Mouse (Mus musculus) neural tube, embryonic 15.5 days (tissue): ENCODE measurements around the gene Ttc7b. TPM values are rescaled to one million over a fixed set of nuclear protein-coding genes. Genes with fewer than 3 reads are reported as not detected.
A peak's percentile ranks its signal among the peaks of the same experiment; 100 is the strongest.

ENCODE experiments used
- ATAC-seq: fragments of 200-750 bp; cut with Nextera tagmentation; 2 replicates; pipeline ENCODE4 v1.8.0; 2017; ENCODE audit warnings: mild to moderate bottlenecking, moderate TSS enrichment, moderate library complexity; ENCODE audit not compliant: low FRiP score
- H3K27ac ChIP-seq: fragments of 300-500 bp; sonication (generic); replicated peaks from 2 replicates; pipeline ENCODE4 v1.5.1; 2015; ENCODE audit warnings: mild to moderate bottlenecking, inconsistent platforms
- H3K27me3 ChIP-seq: fragments of 300-500 bp; sonication (generic); replicated peaks from 2 replicates; pipeline ENCODE4 v1.6.1; 2015; ENCODE audit warnings: inconsistent platforms
- H3K36me3 ChIP-seq: fragments of 300-500 bp; sonication (generic); 2 replicates; pipeline ENCODE4 v1.6.1; 2015; ENCODE audit warnings: inconsistent platforms
- H3K4me1 ChIP-seq: fragments of 300-500 bp; sonication (generic); 2 replicates; pipeline ENCODE4 v1.6.1; 2015; ENCODE audit warnings: inconsistent platforms
- H3K4me2 ChIP-seq: fragments of 300-500 bp; sonication (generic); 2 replicates; pipeline ENCODE4 v1.6.1; 2015; ENCODE audit warnings: inconsistent platforms, mild to moderate bottlenecking, moderate library complexity
- H3K4me3 ChIP-seq: fragments of 300-500 bp; sonication (generic); replicated peaks from 2 replicates; pipeline ENCODE4 v1.5.1; 2015; ENCODE audit warnings: mild to moderate bottlenecking, inconsistent platforms
- H3K9ac ChIP-seq: fragments of 300-500 bp; sonication (generic); replicated peaks from 2 replicates; pipeline ENCODE4 v1.6.1; 2015; ENCODE audit warnings: mild to moderate bottlenecking, inconsistent platforms
- H3K9me3 ChIP-seq: fragments of 300-500 bp; sonication (generic); replicated peaks from 2 replicates; pipeline ENCODE4 v1.6.1; 2016; ENCODE audit warnings: inconsistent platforms
- WGBS: fragments of 180-500 bp; shearing (Covaris S2); methylation state at CpG from one replicate; pipeline ENCODE4 v1.1.7; 2015; ENCODE audit warnings: mixed read lengths; 5-methylcytosine and 5-hydroxymethylcytosine counted together
- polyA plus RNA-seq: library from polyadenylated mRNA; unstranded; fragments of >200 nt; fragmentation: Nextera tagmentation; extraction: Ambion mirVana; gene quantifications from 2 replicates; pipeline ENCODE4 v1.2.1, GENCODE M21; 2015

Gene Ttc7b
- polyA plus RNA-seq, 1 experiment from 2014 or later, result 10.2 TPM

DNA sequence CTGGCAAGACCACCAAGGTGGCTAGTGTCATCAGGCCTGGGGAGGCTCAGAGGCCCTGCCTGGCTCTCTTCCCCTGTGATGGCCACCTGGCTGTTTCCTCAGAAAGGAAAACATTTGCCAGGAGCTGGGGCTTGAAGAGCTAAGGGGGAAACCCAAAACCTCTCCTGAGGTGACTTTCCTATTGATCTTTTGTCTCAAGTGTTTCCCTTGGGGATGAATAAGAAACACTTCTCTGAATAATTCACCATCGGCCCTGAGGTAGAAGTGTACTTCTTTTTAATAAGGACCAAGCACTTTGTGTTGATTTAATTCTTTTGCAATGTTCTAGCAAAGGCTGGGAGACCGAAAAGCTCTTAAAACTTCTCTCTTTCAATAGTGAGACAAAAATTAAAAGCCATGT lies 197.0 kb downstream of the Ttc7b start:
- no peak overlapping the region for H3K9ac ChIP-seq
- H3K27me3 ChIP-seq, result no peaks in the 10 kb centered on the region
- H3K9me3 ChIP-seq, result no peaks in the 10 kb centered on the region
- no peak overlapping the region for H3K4me2 ChIP-seq
- peaks cover 9% of the 10 kb centered on the region for H3K4me1 ChIP-seq
- H3K27ac ChIP-seq, result no peak overlapping the region
- no peak overlapping the region for H3K4me3 ChIP-seq
- peaks cover 35% of the 10 kb centered on the region for H3K36me3 ChIP-seq
- ATAC-seq, result no peak
- WGBS, result 72% methylated on average over 2 of the region's 2 CpGs

- WGBS, result 88% methylated on average over 2 of the region's 2 CpGs
- no peak overlapping the region for H3K27ac ChIP-seq
These were observed 198.4 kb downstream of the Ttc7b start for GRCm38 (mm10) chr12:100322225-100322624.

DNA sequence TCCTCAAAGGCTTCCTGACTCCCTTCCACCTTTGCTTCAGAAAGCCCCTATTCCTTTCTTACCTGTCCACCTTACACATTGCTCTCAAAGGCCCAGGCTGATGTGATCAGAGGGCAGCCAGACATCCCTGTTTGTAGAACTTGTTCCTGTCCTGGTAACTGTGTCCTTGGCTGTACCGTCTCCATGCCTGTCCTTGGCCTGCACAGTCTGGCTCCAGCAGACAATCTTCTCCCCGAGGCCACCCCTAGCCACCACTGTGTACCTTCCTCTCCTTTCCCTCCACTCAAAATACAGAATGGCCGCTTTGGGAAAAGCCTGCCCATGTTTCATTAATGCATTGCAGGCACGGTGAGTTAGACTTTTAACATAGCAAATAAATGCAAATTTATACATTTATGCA lies 199.1 kb downstream of the Ttc7b start:
- H3K4me1 ChIP-seq, result peaks cover 15% of the 10 kb centered on the region
- peaks cover 35% of the 10 kb centered on the region for H3K36me3 ChIP-seq
- 53% methylated on average over 4 of the region's 4 CpGs for WGBS
- no peak overlapping the region for H3K4me3 ChIP-seq
- no peak overlapping the region for H3K27ac ChIP-seq
- no peak for ATAC-seq
- no peaks in the 10 kb centered on the region for H3K9me3 ChIP-seq
- H3K9ac ChIP-seq, result no peak overlapping the region
- H3K4me2 ChIP-seq, result no peak overlapping the region
- H3K27me3 ChIP-seq, result no peaks in the 10 kb centered on the region

More at GRCm38 (mm10) chr12:100322225-100322624, 198.4 kb downstream of the Ttc7b start:
- Histone ChIP-seq H3K4me1 (peaks cover 14% of the 10 kb centered on the region), H3K9me3 (no peaks in the 10 kb centered on the region), H3K4me3 (no peak overlapping the region), H3K4me2 (no peak overlapping the region), H3K27me3 (no peaks in the 10 kb centered on the region), H3K36me3 (peaks cover 35% of the 10 kb centered on the region), H3K9ac (no peak overlapping the region)
- no peak for ATAC-seq

DNA sequence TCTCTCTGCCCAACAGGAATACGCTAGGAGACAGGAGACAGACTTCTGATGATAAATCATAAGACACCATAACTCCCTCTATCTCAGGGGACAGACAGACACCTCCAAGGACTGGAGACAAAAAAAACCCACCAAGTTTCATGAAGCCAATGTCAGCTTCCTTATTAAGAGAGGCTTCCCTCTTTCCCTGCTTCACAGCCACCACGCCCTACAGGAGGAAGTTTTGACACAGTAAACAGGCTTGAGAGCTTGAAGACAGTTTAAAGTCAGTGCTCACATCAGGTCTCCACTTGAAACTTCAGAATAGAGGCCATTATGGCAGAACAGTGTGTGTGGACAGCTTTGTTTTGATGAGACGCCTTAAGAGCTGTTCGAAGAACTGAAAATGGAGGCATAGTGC lies 200.9 kb downstream of the Ttc7b start:
- H3K27ac ChIP-seq, result no peak overlapping the region
- H3K9ac ChIP-seq, result no peak overlapping the region
- H3K4me3 ChIP-seq, result no peak overlapping the region
- H3K36me3 ChIP-seq, result peaks cover 24% of the 10 kb centered on the region
- no peak overlapping the region for H3K4me2 ChIP-seq
- no peak for ATAC-seq
- H3K27me3 ChIP-seq, result no peaks in the 10 kb centered on the region
- peaks cover 29% of the 10 kb centered on the region for H3K4me1 ChIP-seq
- no peaks in the 10 kb centered on the region for H3K9me3 ChIP-seq
- 94% methylated on average over 4 of the region's 4 CpGs for WGBS

DNA sequence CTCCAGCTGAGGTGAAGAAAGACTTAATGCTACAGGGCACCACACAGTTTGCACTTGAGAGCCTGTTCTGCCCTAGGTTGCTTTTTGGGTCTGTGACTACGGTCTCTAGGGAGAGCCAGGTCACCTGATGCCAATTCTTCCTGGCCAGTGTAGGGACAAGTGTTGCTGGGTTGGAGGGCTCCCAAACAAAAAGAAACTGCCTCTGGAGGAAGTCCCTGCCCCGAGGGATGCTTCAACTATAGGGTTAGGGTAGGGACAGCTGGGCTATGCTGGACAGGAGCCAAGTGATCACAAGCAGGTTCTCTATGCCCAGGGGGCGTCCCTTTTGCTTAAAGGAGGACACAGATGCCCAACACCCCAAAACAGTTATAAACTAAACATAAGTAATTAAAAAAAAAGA lies 202.7 kb downstream of the Ttc7b start:
- H3K27me3 ChIP-seq, result no peaks in the 10 kb centered on the region
- H3K4me1 ChIP-seq, result peaks cover 47% of the 10 kb centered on the region
- no peak for ATAC-seq
- 40% methylated on average over 3 of the region's 3 CpGs for WGBS
- no peak overlapping the region for H3K9ac ChIP-seq
- peaks cover 13% of the 10 kb centered on the region; the same call in 1 of the 2 replicates for H3K36me3 ChIP-seq
- no peak overlapping the region for H3K4me2 ChIP-seq
- no peak overlapping the region for H3K4me3 ChIP-seq
- H3K27ac ChIP-seq, result no peak overlapping the region
- no peaks in the 10 kb centered on the region for H3K9me3 ChIP-seq

DNA sequence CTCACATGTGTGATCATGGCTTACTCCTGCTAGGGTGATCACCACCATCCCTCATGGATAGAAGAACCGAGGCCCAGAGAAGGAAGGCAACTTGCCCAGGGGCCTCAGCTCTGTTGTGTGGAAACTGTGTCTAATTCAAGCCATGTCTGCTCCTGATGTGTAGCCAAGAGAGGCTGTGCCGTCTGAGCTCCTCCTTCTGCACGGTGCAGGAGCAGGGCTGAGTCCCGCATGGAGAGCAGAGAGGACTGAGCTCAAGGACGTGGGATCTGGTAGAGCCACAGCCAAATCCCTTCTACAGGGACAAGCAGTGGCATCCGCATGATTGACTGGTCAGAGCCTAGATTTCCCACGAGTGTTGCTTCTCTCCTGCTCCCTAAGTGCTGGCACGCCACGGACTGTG lies 204.5 kb downstream of the Ttc7b start:
- 57% methylated on average over 9 of the region's 9 CpGs for WGBS
- peak overlapping the region; percentile 75 for H3K27ac ChIP-seq
- peak; percentile 36; the same call in 1 of the 2 replicates for ATAC-seq
- H3K4me1 ChIP-seq, result peaks cover 48% of the 10 kb centered on the region
- H3K9me3 ChIP-seq, result no peaks in the 10 kb centered on the region
- H3K4me2 ChIP-seq, result no peak overlapping the region
- H3K27me3 ChIP-seq, result no peaks in the 10 kb centered on the region
- no peak overlapping the region for H3K4me3 ChIP-seq
- H3K36me3 ChIP-seq, result peaks cover 13% of the 10 kb centered on the region; the same call in 1 of the 2 replicates
- H3K9ac ChIP-seq, result no peak overlapping the region

- Histone ChIP-seq H3K27me3 (no peaks in the 10 kb centered on the region), H3K36me3 (peaks cover 12% of the 10 kb centered on the region; the same call in 1 of the 2 replicates), H3K4me2 (no peak overlapping the region), H3K9ac (no peak overlapping the region), H3K4me3 (no peak overlapping the region), H3K27ac (peak overlapping the region; percentile 75), H3K9me3 (no peaks in the 10 kb centered on the region), H3K4me1 (peaks cover 56% of the 10 kb centered on the region)
- peak; percentile 62; the same call in 1 of the 2 replicates for ATAC-seq
- 49% methylated on average over 8 of the region's 8 CpGs for WGBS
These were observed 205.3 kb downstream of the Ttc7b start for GRCm38 (mm10) chr12:100315119-100315885.

- no peaks in the 10 kb centered on the region for H3K27me3 ChIP-seq
- H3K4me2 ChIP-seq, result no peak overlapping the region
- H3K4me1 ChIP-seq, result peaks cover 68% of the 10 kb centered on the region
- 0 out of 2 replicates have a peak, but pooled peaks cover under 1% of the 10 kb centered on the region for H3K36me3 ChIP-seq
- H3K4me3 ChIP-seq, result no peak overlapping the region
- WGBS, result 20% methylated on average over 12 of the region's 12 CpGs
- H3K9me3 ChIP-seq, result no peaks in the 10 kb centered on the region
- peak overlapping the region; percentile 75 for H3K27ac ChIP-seq
- no peak overlapping the region for H3K9ac ChIP-seq
- ATAC-seq, result peak; percentile 32; the same call in 1 of the 2 replicates
These were observed 206.7 kb downstream of the Ttc7b start for GRCm38 (mm10) chr12:100313785-100314375.

DNA sequence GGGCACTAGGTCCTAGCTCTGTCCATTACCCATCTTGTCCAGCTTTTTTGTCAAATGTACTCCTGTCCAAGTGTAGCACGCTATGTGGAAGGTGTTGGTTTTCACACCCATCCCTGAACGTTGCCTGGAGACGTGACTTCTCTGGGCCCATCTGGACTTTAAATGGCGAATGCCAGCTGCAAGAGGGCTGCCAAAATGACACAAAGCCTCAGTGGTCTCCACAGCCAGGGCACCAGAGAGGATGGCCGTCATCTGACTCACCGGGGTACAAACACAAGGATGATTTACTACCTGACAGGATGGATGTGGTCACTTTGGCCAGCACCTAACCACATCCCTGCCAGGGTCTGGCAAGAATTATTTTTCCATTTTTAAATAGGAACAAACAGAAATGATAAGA lies 207.4 kb downstream of the Ttc7b start:
- H3K4me1 ChIP-seq, result peaks cover 71% of the 10 kb centered on the region
- H3K9me3 ChIP-seq, result no peaks in the 10 kb centered on the region
- H3K4me3 ChIP-seq, result no peak overlapping the region
- peak overlapping the region; percentile 75 for H3K27ac ChIP-seq
- 23% methylated on average over 6 of the region's 6 CpGs for WGBS
- H3K27me3 ChIP-seq, result no peaks in the 10 kb centered on the region
- H3K4me2 ChIP-seq, result no peak overlapping the region
- no peak overlapping the region for H3K9ac ChIP-seq
- no peaks in the 10 kb centered on the region for H3K36me3 ChIP-seq
- ATAC-seq, result no peak

GRCm38 (mm10) chr12:100310471-100311392 lies 209.9 kb downstream of the Ttc7b start:
- Histone ChIP-seq H3K9ac (no peak overlapping the region), H3K4me1 (peaks cover 75% of the 10 kb centered on the region)
- no peak for ATAC-seq

GRCm38 (mm10) chr12:100309201-100309600 lies 211.4 kb downstream of the Ttc7b start:
- Histone ChIP-seq H3K9me3 (no peaks in the 10 kb centered on the region), H3K4me3 (no peak overlapping the region), H3K9ac (no peak overlapping the region), H3K27me3 (no peaks in the 10 kb centered on the region), H3K36me3 (no peaks in the 10 kb centered on the region), H3K4me1 (peaks cover 66% of the 10 kb centered on the region), H3K27ac (peak overlapping the region; percentile 71), H3K4me2 (no peak overlapping the region)
- WGBS, result 11% methylated on average over 4 of the region's 4 CpGs
- ATAC-seq, result no peak

More at GRCm38 (mm10) chr12:100310471-100311392, 209.9 kb downstream of the Ttc7b start:
- Histone ChIP-seq H3K36me3 (no peaks in the 10 kb centered on the region), H3K4me2 (no peak overlapping the region), H3K27ac (peak overlapping the region; percentile 34), H3K9me3 (no peaks in the 10 kb centered on the region), H3K4me3 (no peak overlapping the region), H3K27me3 (no peaks in the 10 kb centered on the region)
- 40% methylated on average over 6 of the region's 6 CpGs for WGBS
